Mouse (Mus musculus) ZHBTc4 (cell line): ENCODE measurements around the gene Stac.

ENCODE experiments used
- DNase-seq: peaks from one replicate; pipeline ENCODE4 v3.0.0-alpha.2; 2011; ENCODE audit warnings: low read depth, low spot score

Gene Stac

GRCm38 (mm10) chr9:111514586-111515473 is 175.3 kb downstream of the Stac start:
- DNase-seq: no peak
